Mouse (Mus musculus) lung, adult 2 months (tissue): ENCODE measurements around the gene Crb3.

Experiments used
- CTCF ChIP-seq: fragments of 200-500 bp; IDR thresholded peaks from 2 replicates; pipeline ENCODE4 v1.5.1; 2011; ENCODE audit warnings: mild to moderate bottlenecking, low read length, control low read depth; ENCODE audit not compliant: insufficient read depth
- POLR2A ChIP-seq: fragments of 200-500 bp; IDR thresholded peaks from 2 replicates; pipeline ENCODE4 v1.6.1; 2011; ENCODE audit warnings: low read depth, mild to moderate bottlenecking, control low read depth, low read length, borderline replicate concordance; ENCODE audit errors: extremely low read depth

- TF ChIP-seq POLR2A (no peak), CTCF (no peak)
These were observed 28.3 kb downstream of the Crb3 start, which contains the start of gene Tubb4a for GRCm38 (mm10) chr17:57087049-57087832.
